Mouse (Mus musculus) brain, embryonic 14.5 days (tissue): ENCODE results near the gene Dedd.

Experiments used
- CTCF ChIP-seq: fragments of 200-500 bp; IDR thresholded peaks from 2 replicates; pipeline ENCODE4 v1.5.1; 2012; ENCODE audit warnings: inconsistent platforms, mild to moderate bottlenecking, moderate library complexity, borderline replicate concordance; ENCODE audit not compliant: insufficient read depth, insufficient read length; ENCODE audit errors: extremely low read depth
- POLR2A ChIP-seq: fragments of 200-500 bp; IDR thresholded peaks from 2 replicates; pipeline ENCODE4 v1.6.1; 2012; ENCODE audit warnings: mild to moderate bottlenecking, inconsistent platforms, borderline replicate concordance; ENCODE audit not compliant: poor library complexity, insufficient read depth, insufficient read length, severe bottlenecking; ENCODE audit errors: extremely low read depth

DNA sequence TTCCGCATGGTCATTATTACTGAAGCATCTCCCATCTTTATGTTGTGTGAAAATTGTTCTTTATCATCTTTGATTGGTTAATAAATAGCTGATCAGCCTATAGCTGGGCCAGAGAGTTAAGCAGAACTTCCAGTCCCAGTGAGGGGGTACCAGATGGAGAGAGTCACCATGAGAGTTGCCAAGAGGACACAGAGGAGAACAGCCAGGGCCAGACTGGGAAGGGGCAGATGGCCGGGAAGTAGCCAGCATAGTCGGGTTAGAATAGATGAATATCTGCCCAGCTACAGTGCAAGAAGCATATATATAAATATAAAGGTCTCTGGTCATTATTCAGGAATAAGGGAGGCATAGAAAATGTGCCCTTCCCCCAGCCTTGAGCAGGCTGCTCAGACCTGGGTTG lies 30.7 kb upstream of the Dedd start:
- TF ChIP-seq CTCF (no peak), POLR2A (no peak)
